Mouse (Mus musculus): ENCODE measurements around the gene Prpf39. TPM values are rescaled to one million over a fixed set of nuclear protein-coding genes. Genes with fewer than 3 reads are reported as not detected.

Gene Prpf39
- polyA plus RNA-seq, 1 experiment from 2014 or later, result 55.3 TPM

DNA sequence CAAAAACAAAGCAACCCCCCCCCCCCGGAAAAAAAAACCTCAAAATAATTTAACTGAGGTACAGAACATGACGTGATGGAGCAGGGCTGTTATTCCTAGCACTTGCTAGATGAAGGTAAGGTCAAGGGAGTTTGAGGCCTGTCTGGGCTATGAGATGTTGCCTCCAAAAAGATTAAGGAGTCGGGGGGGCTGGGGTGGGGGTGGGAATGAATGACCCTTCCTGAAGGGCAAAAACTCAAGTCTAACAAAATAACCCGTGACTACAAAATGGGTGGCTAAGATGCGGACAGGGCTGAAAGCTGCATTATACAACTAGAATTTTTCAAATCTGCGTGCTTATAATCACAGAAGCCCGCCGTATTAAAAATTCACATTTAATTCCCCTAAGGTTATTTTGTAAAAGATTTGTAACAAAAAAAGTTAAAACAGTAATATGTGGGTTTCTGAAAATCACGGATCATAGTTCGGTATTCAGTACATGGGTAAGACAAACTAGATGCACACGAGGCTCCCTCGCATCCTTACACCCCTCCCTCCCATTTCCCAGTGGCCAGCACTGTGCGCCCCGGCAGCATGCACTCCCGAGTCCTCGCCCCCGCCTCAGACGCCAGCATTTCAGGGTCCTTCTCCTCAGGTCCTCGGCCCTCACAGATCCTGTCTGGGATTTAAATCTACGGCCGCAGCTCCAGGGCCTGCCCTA, 36.9 kb downstream of the Prpf39 start:
- Histone ChIP-seq H3K27ac (replicated peaks) (peak overlapping the region; percentile 92), H3K4me1 (peaks cover 21% of the 10 kb centered on the region), H3K9ac (peak overlapping the region; percentile 62), H3K4me2 (replicated peaks) (peak overlapping the region; percentile 78), H3K9me3 (replicated peaks) (no peaks in the 10 kb centered on the region), H3K36me3 (peaks cover 11% of the 10 kb centered on the region), H3K4me3 (replicated peaks) (peak overlapping the region; percentile 69), H3K27me3 (no peaks in the 10 kb centered on the region)
- ATAC-seq (ENCODE audit: insufficient number of reproducible peaks, low FRiP score, low TSS enrichment, low read depth), result peak; percentile 59
- WGBS, result 2% methylated on average over 21 of the region's 21 CpGs

- WGBS, result under 1% methylated on average over 49 of the region's 49 CpGs
- Histone ChIP-seq H3K9me3 (replicated peaks) (no peaks in the 10 kb centered on the region), H3K27me3 (no peaks in the 10 kb centered on the region), H3K36me3 (peaks cover 7% of the 10 kb centered on the region), H3K4me3 (replicated peaks) (peak within 1 kb of the TSS; percentile 69), H3K27ac (replicated peaks) (peak within 1 kb of the TSS; percentile 92), H3K9ac (peak within 1 kb of the TSS; percentile 62), H3K4me2 (replicated peaks) (peak within 1 kb of the TSS; percentile 78), H3K4me1 (peaks cover 21% of the 10 kb centered on the region)
- peak; percentile 100 for ATAC-seq (ENCODE audit: insufficient number of reproducible peaks, low FRiP score, low TSS enrichment, low read depth)
These were observed 37.6 kb downstream of the Prpf39 start, which contains the start of gene Fkbp3 for GRCm38 (mm10) chr12:65073611-65074178. TSS of gene Fkbp3 (minus strand) at chr12:65074007.

GRCm38 (mm10) chr12:65074651-65075050, 38.5 kb downstream of the Prpf39 start:
- no peak overlapping the region for H3K9ac ChIP-seq
- ATAC-seq (ENCODE audit: insufficient number of reproducible peaks, low FRiP score, low TSS enrichment, low read depth), result no peak
- peak overlapping the region; percentile 69 for H3K4me3 ChIP-seq (replicated peaks)
- H3K4me1 ChIP-seq, result peaks cover 21% of the 10 kb centered on the region
- no peaks in the 10 kb centered on the region for H3K9me3 ChIP-seq (replicated peaks)
- H3K27me3 ChIP-seq, result no peaks in the 10 kb centered on the region
- peak overlapping the region; percentile 78 for H3K4me2 ChIP-seq (replicated peaks)
- 0 out of 2 replicates have a peak, but pooled peaks cover 2% of the 10 kb centered on the region for H3K36me3 ChIP-seq
- 30% methylated on average over 7 of the region's 7 CpGs for WGBS
- H3K27ac ChIP-seq (replicated peaks), result peak overlapping the region; percentile 92

DNA sequence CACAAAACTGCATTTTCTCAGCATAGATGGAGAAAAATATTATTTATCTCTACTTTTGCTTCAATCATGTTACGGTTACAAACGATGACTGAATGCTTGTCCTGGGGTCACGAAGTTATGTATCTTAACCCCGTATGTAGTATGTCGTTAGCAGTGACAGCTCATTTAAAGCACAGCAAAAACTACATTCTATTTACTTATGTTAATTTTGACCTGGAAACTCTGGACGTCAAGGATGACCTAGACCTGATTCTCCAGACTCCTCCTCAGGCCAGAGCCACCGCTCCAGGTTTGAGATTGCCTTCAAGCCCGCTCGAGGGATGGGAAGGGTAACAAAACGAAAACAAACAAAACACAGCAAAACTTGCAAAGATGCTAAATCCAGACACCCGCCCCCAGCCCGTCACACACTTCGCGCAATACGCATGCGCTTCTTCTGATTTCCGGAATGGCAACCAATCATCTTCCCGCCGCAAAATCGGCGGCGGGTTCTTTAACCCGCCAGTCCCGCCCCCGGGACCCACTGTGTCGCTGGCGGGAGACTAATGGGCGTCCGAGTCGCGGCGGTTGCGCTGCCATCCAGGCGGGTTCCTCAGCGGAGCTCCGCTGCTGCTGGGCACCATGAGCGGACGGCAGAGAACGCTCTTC, 39.1 kb downstream of the Prpf39 start, which contains the start of gene Fancm:
TSS of gene Fancm (plus strand) at position 519 of the 648 bp plus-strand sequence.
- ATAC-seq (ENCODE audit: insufficient number of reproducible peaks, low FRiP score, low TSS enrichment, low read depth), result peak; percentile 45
- no peaks in the 10 kb centered on the region for H3K9me3 ChIP-seq (replicated peaks)
- 0 out of 2 replicates have a peak, but pooled peaks cover 2% of the 10 kb centered on the region for H3K36me3 ChIP-seq
- WGBS, result 1% methylated on average over 39 of the region's 39 CpGs
- H3K27ac ChIP-seq (replicated peaks), result peak within 1 kb of the TSS; percentile 92
- peak within 1 kb of the TSS; percentile 78 for H3K4me2 ChIP-seq (replicated peaks)
- peak within 1 kb of the TSS; percentile 62 for H3K9ac ChIP-seq
- H3K27me3 ChIP-seq, result no peaks in the 10 kb centered on the region
- H3K4me3 ChIP-seq (replicated peaks), result peak within 1 kb of the TSS; percentile 69
- peaks cover 21% of the 10 kb centered on the region for H3K4me1 ChIP-seq

GRCm38 (mm10) chr12:65075733-65076310, 39.7 kb downstream of the Prpf39 start:
- Histone ChIP-seq H3K36me3 (0 out of 2 replicates have a peak, but pooled peaks cover 2% of the 10 kb centered on the region), H3K4me3 (replicated peaks) (peak overlapping the region; percentile 69), H3K27me3 (no peaks in the 10 kb centered on the region), H3K9ac (peak overlapping the region; percentile 62), H3K4me2 (replicated peaks) (peak overlapping the region; percentile 78), H3K27ac (replicated peaks) (peak overlapping the region; percentile 92), H3K9me3 (replicated peaks) (no peaks in the 10 kb centered on the region), H3K4me1 (peaks cover 21% of the 10 kb centered on the region)
- ATAC-seq (ENCODE audit: insufficient number of reproducible peaks, low FRiP score, low TSS enrichment, low read depth), result no peak
- under 1% methylated on average over 41 of the region's 41 CpGs for WGBS

- H3K9ac ChIP-seq, result no peak overlapping the region
- H3K27me3 ChIP-seq, result no peaks in the 10 kb centered on the region
These were observed 40.8 kb downstream of the Prpf39 start for GRCm38 (mm10) chr12:65076906-65077305.

GRCm38 (mm10) chr12:65108746-65109145, 72.6 kb downstream of the Prpf39 start:
- Histone ChIP-seq H3K9me3 (replicated peaks) (no peaks in the 10 kb centered on the region), H3K4me1 (no peaks in the 10 kb centered on the region), H3K4me2 (replicated peaks) (no peak overlapping the region), H3K9ac (no peak overlapping the region), H3K4me3 (replicated peaks) (no peak overlapping the region), H3K27ac (replicated peaks) (no peak overlapping the region), H3K27me3 (no peaks in the 10 kb centered on the region), H3K36me3 (peaks cover 26% of the 10 kb centered on the region)
- ATAC-seq (ENCODE audit: insufficient number of reproducible peaks, low FRiP score, low TSS enrichment, low read depth), result no peak
- 84% methylated on average over 1 of the region's 1 CpGs for WGBS

More at GRCm38 (mm10) chr12:65076906-65077305, 40.8 kb downstream of the Prpf39 start:
- H3K4me3 ChIP-seq (replicated peaks), result peak overlapping the region; percentile 69
- H3K27ac ChIP-seq (replicated peaks), result no peak overlapping the region
- H3K4me2 ChIP-seq (replicated peaks), result peak overlapping the region; percentile 78
- 78% methylated on average over 9 of the region's 9 CpGs for WGBS
- no peak for ATAC-seq (ENCODE audit: insufficient number of reproducible peaks, low FRiP score, low TSS enrichment, low read depth)
- 0 out of 2 replicates have a peak, but pooled peaks cover 2% of the 10 kb centered on the region for H3K36me3 ChIP-seq
- H3K9me3 ChIP-seq (replicated peaks), result no peaks in the 10 kb centered on the region
- H3K4me1 ChIP-seq, result peaks cover 21% of the 10 kb centered on the region

GRCm38 (mm10) chr12:65111503-65111902, 75.4 kb downstream of the Prpf39 start:
- Histone ChIP-seq H3K4me2 (replicated peaks) (no peak overlapping the region), H3K9me3 (replicated peaks) (no peaks in the 10 kb centered on the region), H3K27me3 (no peaks in the 10 kb centered on the region), H3K9ac (no peak overlapping the region), H3K27ac (replicated peaks) (no peak overlapping the region), H3K36me3 (peaks cover 17% of the 10 kb centered on the region), H3K4me3 (replicated peaks) (no peak overlapping the region), H3K4me1 (no peaks in the 10 kb centered on the region)
- 81% methylated on average over 3 of the region's 3 CpGs for WGBS
- ATAC-seq (ENCODE audit: insufficient number of reproducible peaks, low FRiP score, low TSS enrichment, low read depth), result no peak

DNA sequence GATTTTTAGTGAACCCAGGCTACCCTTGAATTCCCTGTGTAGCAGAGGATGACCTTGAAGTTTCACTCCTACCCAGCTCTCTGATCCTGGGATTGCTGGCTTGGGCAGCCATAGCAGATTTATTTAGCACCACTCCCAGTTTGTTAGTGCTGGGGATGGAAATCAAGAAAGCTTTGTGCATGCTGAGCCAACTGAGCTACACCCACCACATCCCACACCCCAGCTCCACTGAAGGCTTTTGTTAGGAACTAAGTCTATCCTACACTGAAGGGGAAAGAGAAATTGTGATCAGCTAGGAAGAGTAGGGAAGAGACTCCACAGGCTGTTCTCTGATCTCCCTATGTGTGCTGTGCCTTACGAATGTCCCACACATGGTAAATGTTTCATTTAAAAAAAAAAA, 76.7 kb downstream of the Prpf39 start:
- Histone ChIP-seq H3K4me2 (replicated peaks) (no peak overlapping the region), H3K4me1 (no peaks in the 10 kb centered on the region), H3K9me3 (replicated peaks) (no peaks in the 10 kb centered on the region), H3K27ac (replicated peaks) (no peak overlapping the region), H3K27me3 (no peaks in the 10 kb centered on the region), H3K4me3 (replicated peaks) (no peak overlapping the region), H3K36me3 (peaks cover 15% of the 10 kb centered on the region), H3K9ac (no peak overlapping the region)
- no peak for ATAC-seq (ENCODE audit: insufficient number of reproducible peaks, low FRiP score, low TSS enrichment, low read depth)
- 90% methylated on average over 1 of the region's 1 CpGs for WGBS

All from embryonic facial prominence, embryonic 15.5 days (tissue).